Mouse (Mus musculus): Measurements from ENCODE around the gene Rab37.

The Rab37 gene

DNA sequence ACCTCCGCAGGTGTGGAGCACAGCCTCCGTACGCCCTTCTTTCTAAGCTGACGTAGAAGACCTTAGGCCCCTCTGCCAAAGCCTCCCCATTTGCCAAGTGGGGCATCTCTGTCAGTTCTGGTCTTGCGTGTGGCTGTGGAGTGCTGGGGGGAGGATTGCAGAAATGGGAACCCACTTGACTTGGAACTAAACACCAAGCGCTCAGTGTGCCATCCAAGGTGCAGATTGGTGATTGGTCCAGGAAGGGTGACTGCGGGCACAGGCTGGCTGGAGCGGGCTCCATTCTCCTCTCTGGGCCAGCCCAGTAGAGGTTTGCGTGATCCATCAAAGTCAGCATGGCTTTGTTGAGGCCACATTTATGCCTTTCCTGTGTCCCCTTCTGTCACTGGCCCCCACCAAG, 111.5 kb downstream of the Rab37 start:
- DNase-seq = no peak

DNA sequence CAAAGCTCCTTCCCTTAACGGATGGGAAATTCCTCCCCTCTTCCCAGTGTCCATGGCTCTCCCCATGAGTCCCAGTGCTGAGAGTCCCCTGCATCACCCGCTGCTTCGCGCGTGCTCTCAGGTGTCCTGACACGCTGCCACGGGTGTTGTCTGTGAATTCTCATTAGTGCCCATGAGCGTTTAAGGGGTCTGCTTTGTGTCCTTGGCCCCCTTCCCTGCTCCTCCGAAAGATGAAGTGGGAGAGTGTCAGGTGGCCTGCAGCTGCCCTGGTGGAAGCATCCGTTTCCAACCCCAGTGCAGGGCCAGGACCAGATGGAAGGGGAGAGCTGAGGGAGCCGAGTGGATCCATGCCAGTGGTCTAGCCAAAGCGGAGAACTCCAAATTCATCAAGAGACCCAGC, 116.9 kb downstream of the Rab37 start:
- DNase-seq = no peak

DNA sequence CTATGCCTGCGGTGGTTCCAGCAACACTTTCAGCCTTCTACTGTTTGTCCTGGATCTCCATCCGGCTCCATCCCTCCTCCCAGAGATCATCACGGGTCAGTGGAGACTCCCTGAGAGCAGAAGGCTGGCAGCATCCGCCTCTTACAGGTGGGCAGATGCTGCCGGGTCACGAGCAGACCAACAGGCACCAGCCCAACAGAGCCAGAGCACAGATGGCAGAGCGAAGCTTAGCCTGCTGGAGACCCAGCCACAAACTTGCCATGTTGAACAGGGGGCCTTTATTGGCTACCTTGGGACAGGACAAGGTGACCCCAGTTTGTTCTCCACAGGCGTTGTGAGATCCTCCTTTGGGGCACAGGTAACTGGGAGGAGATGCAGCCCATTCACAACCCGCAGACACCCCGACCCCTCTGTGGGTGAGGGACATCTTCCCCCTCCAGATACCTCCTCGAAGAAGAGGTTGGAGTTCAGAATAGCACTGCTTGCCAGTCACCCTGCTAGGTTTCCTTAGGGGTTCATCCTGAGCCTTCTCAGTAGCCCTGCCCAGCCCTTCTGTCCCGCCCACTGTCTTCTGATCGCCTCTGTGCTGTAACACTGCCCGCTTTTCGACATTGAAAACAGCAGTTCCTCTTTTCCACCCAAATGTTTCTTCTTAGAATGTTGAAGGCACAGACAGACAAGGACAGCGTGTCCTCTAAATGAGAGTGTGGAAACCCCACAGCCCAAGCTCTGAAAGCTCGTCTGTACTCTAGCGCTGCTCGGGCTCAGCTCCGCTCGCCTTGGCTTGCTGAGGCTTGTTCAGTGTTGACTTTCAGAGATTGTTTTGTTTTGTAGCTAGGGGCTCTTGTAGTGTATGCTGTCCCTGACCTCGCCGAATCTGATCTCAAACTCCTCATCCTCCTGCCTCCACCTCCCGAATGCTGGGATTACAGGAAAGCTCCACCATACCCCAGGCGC, 117.8 kb downstream of the Rab37 start:
- DNase-seq = no peak

DNA sequence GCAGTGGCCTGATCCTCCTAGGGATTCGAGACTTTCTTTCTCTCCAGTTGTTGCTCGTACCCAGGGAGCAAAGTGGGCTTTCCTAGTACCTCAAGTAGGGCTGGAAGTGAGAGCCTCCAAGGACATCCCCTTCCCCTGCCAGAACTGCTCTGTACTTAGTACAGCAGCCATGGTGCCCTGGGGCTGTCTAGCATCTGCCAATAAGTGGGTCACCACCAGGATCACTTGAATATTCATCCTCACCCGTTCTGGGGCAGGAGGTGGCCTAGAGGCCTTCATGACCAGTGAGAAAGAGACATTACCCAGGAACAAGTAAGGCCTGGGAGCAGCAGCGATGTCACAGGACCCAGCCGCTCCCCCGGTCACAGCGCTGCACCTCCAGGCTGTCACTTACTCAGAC, 118.7 kb downstream of the Rab37 start:
- no peak for DNase-seq

All from thymus, postnatal 4 days (tissue).